Mouse (Mus musculus): ENCODE data around the gene Fbxl13.
"Not testable (repeated sequence)": the region's sequence is repeated elsewhere in the genome, so short reads cannot be mapped to it uniquely, and the experiment has no call there.

The Fbxl13 gene

DNA sequence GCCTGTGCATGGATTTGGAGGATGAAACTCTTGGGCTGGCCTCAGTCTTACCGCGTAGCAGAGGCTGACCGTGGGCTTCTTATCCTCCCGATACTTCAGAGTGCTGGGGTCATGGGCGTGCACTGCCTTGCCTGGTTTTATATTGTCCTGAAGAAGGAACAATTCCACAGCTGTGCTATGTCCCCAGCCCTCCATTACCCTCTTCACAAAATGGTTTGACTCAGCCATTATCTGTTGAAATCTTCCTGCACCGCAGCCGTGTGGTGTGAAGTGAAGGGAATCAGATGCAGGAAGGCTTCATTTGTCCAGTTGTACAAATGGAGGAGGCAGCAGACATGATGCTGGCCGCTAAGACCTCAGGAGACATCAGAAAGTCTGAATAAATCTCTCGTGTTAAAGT lies 11.5 kb upstream of the Fbxl13 start:
- no peak for DNase-seq (ENCODE audit: low read depth)

- DNase-seq (ENCODE audit: low read depth): no peak
These were observed 6.6 kb upstream of the Fbxl13 start for GRCm38 (mm10) chr5:21651885-21652612.

DNA sequence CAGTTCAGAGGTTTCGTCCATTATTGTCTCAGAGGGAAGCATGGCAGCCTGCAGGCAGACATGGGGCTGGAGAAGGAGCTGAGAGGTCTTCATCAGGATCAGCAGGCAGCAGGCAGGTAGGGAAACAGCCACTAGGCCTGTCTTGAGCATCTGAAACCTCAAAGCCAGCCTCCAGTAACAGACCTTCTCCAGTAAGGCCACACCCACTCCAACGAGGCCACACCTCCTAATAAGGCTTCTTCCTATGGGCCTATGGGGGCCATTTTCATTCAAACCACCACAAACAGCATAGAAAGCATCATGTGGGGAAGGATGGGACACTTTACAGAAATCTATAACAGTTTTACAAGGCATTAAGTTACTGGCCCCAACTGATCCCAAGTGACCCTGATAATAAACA lies 5.3 kb upstream of the Fbxl13 start:
- DNase-seq (ENCODE audit: low read depth): no peak

- DNase-seq (ENCODE audit: low read depth): no peak
These were observed 678 bp upstream of the Fbxl13 start for GRCm38 (mm10) chr5:21646133-21646491.

- peak; percentile 17 for DNase-seq (ENCODE audit: low read depth)
These were observed 469 bp downstream of the Fbxl13 start for GRCm38 (mm10) chr5:21644891-21645438.

DNA sequence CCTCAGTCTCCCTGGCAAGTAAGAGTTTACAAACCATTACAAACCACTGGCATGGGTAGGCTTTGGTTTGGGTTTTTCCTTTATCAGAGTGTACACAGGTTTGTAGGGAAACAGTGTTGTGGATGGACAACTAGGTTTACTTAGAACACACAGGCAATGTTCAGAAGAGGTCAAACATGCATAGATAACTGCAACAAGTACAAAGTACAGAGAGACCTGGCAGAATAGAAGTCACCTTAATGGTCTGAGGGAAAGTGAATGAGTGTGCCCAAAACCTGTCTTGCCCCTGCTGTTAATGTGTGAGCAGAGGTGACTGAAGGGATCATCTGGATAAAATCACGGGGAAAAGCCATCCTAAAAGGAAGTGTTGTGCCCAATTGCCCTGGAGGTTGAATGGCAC lies 1.8 kb downstream of the Fbxl13 start:
- DNase-seq (ENCODE audit: low read depth): no peak

DNA sequence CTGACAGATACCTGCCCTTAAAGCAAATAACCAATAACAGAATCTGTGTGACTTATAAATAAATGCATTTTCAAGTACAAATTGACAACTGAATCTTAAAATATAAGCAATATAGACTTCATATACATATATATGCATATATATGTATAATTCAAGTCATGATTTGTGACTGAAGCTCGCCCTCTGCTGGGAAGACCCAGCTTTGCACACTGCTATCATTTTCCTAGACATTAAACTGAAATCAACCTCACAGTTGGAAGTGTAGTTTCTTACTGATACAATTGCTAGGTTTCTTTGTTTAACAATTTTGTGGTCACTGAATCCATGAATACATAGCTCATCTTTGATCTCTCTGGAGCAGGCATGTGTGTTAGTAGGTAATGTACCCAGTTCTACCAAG lies 4.5 kb downstream of the Fbxl13 start:
- DNase-seq (ENCODE audit: low read depth): peak; percentile 33

DNA sequence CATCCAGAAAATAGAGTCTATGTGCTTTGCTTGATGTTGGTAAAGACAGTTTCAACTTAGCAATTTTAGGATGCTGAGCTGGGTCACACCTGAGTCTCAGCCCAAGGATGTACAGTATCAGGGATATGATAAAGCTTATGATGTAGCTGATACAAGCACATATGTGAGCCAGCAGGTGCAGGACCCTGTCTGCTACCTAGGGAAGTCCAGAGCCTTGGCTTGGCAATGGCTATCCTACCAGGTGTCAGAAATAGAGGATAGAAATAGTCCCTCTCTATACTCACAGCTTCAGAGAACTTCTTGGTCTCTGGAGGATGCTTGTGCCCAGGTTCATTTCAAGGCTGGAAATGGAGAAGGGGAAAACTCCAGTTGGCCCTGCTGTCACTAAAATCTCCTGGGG lies 19.5 kb downstream of the Fbxl13 start:
- no peak for DNase-seq (ENCODE audit: low read depth)

- DNase-seq (ENCODE audit: low read depth): no peak
These were observed 28.9 kb downstream of the Fbxl13 start for GRCm38 (mm10) chr5:21616450-21617009.

DNA sequence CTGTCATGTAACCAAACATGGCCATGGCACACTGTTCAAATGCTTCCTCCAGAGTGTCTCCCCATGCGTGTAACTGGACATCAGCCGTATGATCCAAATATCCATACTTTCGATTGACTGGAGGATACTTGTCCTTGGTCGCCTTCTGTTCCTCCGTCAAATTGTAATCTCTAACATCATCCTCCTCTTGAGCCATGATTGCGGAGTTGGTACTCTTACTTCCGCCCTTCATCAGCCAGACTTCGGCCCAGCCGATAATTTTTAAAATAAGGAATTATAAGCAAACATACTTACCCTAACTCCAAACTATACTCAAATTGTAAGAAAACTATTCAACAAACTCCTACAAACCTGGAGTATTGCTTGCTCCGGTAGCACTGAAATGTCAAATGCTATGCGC lies 31.1 kb downstream of the Fbxl13 start:
- DNase-seq (ENCODE audit: low read depth): not testable (repeated sequence)

DNA sequence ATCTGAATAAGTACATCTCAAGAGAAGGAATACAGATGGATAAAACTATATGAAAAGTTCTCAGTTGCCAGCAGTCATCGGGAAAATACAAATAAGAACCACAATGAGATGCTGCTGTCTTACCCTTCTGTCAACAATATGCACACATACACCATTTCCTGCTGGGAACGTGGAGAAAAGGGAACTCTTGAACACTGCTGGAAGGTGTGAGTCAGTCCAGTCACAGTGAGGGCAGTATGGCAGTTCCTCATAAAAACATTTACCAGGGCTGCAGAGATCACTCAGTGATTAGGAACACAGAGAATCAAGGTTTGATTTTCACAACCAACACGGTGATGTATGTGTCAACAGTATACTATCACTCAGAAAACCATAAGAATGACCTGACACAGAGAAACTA lies 34.4 kb downstream of the Fbxl13 start:
- DNase-seq (ENCODE audit: low read depth): peak; percentile 22

DNA sequence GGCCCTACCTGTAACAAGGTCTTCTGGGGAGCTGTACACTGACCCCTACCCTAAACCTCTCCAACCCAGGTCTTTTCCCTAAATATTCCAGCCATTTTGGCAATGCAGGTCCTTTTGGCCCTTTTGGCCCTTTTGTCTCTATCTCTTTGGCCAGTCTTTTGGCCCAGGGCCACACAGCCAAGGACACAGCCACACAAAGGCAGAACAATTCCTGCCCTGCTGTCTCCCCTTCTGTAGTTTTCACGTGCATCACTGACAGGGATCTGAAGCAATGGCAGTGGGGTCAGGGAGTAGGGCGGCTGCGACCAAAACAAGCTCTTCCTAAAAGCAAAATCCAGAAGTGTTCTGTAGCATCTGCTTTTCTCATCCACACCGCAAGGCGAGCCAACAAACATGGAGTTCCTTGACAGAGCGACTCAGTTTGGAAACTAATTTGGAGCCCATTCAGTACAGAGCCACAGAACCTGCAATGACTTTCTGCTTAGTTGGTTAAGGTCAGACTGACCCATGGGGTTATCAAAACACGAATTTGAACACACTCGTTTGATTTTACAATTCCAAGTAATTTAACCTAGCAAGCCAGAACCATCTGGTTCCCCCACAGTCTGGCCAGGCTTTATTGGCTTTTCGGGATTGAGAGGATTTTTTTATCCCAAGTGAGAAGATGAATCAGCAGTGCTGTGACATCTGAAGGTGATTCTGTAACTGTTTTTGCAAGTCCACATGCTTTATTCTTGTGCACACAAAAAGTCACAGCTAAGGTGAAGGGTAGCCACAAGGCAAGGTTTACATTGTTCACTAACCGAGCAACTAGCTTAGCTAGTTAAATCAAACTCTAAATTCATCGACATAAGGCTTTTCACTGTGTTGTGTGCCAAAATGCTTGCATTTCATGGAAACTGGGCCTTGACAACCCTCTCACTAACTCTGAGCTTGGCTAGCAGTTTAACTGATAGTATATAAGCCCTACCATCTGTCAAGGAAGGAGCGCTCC lies 36.8 kb downstream of the Fbxl13 start:
- DNase-seq (ENCODE audit: low read depth): no peak

- no peak for DNase-seq (ENCODE audit: low read depth)
These were observed 39.5 kb downstream of the Fbxl13 start for GRCm38 (mm10) chr5:21605936-21606335.

DNA sequence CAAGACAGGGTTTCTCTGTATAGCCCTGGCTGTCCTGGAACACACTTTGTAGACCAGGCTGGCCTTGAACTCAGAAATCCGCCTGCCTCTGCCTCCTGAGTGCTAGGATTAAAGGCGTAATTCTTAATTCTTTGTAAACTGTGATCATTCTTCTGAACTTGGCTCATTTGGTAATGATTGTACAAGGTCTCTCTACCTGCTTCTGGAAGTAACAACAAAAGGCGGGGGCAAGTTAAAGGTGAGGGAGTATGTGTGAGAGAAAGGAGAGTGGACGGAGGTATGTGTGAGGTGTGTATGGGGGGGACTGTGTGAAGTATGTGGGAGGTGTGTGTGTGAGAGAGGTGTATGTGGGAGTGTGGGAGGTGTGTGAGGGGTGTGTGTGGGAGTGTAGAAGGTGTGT lies 45.5 kb downstream of the Fbxl13 start:
- no peak for DNase-seq (ENCODE audit: low read depth)

DNA sequence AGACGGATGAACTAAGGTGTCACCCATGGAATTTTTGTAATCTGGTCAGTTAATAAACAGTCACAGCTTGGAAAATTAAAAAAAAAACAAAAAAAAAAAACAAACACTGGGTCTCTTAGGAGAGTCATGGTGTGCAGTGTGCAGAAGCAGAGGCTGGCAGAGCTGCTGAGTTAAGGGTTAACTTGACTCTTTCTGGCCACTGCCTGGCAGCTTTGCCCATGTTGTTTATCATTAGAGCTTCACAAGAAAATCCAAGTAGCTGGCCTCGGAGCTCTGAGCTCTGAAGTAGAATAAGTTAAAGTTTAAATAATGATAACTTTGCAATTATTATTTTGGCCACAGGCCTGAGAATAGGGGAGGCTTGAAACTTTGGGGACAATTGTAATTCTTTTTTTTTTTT lies 45.9 kb downstream of the Fbxl13 start:
- not testable (repeated sequence) for DNase-seq (ENCODE audit: low read depth)

DNA sequence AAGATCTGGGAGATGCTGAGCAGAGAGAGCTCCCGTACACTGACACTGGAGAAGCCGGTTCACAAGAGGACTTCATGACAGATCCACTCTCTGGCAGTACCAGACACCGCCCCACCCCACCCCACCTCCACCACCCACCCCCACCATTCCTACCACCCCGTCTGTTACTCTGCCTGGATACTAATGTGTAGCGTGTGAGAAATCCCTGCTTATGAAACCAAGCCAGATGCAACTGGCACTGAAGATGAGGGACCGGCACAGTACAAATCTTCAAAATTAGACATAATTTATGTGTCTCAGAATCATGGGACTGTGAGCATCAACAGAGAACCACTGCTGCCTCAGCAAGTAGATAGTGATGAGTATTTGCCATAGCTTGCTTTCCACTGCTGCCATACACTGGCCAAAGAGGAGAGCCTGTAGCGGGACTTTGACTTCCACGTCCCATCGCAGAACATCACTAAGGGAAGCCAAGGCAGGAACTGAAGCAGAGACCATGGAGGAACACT lies 52.2 kb downstream of the Fbxl13 start:
- DNase-seq (ENCODE audit: low read depth): no peak

DNA sequence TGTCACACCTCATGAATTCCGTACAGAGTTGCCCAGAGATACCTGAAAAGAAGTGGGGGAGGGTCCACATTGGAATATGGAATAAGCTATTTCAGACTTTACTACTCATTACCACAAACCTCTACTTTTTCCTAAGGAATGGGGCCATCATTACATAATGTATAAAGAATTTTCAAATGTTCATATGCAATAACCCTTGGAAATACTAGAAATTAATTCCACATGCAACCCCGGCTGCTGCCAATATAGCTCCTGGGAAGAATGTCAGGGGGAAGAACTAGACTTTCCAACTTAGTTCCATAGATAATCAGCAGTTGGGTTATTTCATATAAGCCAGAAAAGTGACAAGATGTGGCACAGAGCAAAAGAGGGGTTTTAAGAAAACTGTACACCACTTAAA lies 53.3 kb downstream of the Fbxl13 start:
- DNase-seq (ENCODE audit: low read depth): no peak

GRCm38 (mm10) chr5:21588220-21588619 lies 57.2 kb downstream of the Fbxl13 start:
- DNase-seq (ENCODE audit: low read depth): no peak

GRCm38 (mm10) chr5:21587683-21588082 lies 57.8 kb downstream of the Fbxl13 start:
- no peak for DNase-seq (ENCODE audit: low read depth)

DNA sequence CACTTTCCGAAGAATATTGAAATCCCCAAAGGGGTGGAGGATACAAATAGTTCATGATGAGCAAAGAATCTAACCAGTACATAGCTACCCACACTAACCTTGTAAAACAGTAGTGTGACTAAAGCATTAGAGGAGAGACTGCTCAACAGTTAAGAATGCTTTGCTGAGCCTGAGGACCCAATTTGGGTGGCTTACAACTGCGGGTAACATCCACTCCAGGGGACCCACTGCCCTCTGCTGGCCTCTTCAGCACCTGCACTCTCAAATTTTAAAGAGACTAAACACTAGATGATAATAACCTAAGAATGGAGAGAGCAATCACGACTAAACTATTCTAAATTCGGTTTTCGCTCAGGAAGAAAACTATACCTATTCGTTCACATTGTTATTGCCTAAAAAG lies 58.7 kb downstream of the Fbxl13 start:
- DNase-seq (ENCODE audit: low read depth): peak; percentile 32

GRCm38 (mm10) chr5:21578136-21578535 lies 67.3 kb downstream of the Fbxl13 start:
- DNase-seq (ENCODE audit: low read depth): no peak

- DNase-seq (ENCODE audit: low read depth): no peak
These were observed 70.3 kb downstream of the Fbxl13 start for GRCm38 (mm10) chr5:21575210-21575550.
